Mouse (Mus musculus) fibroblast of lung, adult 2 months (primary cell): ENCODE measurements around the gene Ltb.

Source experiments
- DNase-seq: peaks from one replicate; pipeline ENCODE4 v3.0.0-alpha.2; 2011; ENCODE audit warnings: low read depth

Gene Ltb

DNA sequence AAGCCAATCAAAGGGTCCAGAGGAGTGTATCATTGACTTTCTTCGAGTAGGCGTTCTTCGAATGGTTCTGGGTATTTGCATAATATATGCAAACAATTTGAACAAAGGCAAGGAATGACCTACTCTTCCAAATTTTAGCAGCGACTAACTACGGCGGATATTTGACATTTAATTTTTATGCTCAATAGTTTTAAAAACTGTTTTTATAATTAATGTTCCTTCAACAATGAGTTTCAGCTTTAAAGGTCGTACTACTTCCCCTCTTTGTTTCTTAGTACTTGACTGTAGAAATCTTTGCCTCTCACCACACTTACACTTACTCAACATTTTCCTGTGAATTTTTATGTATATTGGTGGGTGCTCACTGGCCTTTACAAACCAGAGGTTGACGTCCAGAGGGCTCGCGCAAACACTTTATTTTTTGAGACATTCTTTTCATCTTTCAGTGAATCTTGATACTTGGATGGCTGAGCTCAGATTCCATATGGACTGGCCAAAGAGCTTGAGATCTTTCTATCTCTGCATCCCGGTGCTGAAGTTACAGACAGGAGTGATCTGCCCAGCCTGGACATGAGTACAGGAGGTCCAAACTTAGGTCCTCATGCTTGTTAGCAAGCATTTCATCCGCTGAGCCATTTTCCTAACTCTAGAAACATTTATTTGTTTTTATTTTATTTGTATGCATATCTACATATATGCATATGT lies 28.6 kb upstream of the Ltb start:
- no peak for DNase-seq

DNA sequence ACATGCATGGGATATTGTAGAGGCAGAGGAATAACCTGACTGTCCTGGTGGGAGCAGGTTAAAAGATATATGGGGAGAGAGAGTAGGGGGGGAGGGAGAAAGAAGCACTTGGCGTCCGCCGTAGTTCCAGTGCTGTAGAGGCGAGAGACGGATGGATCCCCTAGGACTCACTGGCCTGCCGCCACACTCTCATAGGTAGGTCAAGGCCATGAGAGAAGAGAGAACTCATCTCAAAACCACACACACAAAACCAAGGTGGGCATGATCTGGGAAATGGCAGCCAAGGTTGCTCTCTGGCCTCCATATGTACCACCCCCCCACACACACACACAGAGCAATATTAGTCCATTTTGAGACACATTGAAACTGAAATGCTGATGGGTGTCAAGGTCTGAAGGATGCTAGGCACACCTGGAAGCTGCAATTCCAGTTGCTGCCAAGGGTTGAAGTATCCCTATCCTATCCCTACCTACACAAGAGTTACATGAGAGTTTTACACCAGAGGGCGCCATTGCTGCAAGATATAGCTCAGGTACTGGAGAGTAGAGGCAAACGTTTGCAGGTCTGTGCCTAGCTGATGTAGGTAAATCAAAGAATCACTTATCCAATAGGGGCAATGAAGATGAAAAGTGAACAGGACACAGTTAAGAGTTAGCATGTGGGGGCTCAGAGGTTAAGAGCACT lies 27.7 kb upstream of the Ltb start:
- DNase-seq = no peak

GRCm38 (mm10) chr17:35167794-35168193 lies 26.4 kb upstream of the Ltb start:
- DNase-seq = no peak

DNA sequence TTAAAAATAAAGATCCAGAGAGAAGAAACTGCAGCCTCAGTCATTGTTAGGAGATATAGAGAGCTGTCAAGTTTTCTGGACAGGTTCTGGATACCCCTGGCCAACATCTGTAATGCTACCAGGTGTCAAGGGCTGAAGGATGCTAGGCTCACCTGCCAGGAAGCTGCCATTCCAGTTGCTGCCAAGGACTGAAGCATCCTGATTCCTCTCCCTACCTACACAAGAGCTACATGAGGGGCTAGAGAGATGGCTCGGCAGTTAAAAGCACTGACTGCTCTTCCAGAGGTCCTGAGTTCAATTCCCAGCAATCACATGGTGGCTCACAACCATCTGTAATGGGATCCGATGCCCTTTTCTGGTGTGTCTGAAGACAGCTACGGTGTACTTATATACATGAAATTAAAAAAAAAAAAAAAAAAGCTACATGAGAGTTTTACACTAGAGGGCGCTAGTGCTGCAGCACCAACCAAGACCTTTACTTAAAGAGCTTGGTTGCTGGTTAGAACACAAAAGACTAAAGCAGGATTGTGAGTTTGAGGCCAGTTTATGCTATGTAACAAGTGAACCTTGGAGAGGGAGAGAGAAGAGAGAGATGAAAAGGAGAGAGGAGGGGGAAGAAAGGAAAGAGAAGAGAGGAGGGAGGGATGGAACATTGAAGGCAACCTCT lies 25.6 kb upstream of the Ltb start:
- DNase-seq = no peak

DNA sequence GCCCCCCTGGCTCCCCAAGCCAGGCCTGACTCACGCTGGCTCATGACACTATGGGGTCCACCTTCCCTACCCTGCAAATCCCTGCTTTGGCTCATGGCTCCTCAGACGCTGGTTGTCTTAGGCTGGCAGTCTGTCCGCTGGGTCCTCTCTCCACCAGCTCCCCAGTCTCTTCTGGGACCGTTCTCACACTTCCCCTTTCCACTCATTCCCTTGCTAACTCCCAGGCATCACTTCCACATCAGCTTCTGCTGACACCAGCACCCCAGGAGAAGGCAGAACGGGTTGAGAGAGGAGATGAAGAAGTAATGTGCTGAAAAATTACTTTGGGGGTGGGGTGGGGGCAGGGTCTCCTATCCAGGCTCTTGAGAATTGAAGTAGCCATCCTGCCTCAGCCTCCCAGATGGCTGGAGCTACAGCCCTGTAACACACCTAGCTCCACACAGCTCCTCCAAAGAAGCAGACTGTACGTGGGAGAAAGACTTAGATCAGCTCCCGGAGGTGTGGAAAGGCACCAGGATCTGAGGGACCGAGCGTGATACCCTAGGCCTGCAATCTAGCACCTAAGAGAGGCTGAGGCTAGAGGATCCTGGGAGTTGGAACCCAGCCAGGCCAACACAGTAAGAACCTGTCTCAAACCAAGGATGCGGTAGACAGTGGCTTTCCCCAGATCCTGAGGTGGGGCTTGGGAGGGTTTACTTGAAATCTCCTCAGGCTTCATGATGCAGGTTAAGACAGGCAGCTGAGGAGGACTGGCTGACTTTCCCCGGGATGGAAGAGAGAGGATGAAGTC lies 21.6 kb upstream of the Ltb start:
- DNase-seq = no peak

GRCm38 (mm10) chr17:35173329-35173728 lies 20.9 kb upstream of the Ltb start:
- DNase-seq = no peak

GRCm38 (mm10) chr17:35174201-35174977 lies 19.9 kb upstream of the Ltb start:
- no peak for DNase-seq

DNA sequence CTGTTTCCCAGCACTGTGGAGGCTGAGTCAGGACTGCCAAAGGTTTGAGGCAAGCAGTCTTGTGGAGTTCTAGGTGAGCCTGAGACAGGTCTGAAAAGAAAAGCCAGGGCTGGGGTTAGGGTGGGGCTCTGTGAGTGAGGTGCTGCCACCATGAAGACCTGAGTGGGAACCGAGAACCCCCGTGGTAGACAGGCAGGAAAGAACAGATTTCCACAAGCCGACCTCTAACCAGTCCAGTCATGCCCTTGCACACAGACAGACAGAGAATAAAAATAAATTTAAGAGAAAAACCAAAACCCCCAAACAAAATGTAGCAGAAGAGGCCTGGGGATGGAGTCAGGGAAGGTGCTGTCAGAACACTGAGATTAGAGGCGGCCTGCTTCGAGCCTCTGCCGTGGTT lies 18.9 kb upstream of the Ltb start:
- no peak for DNase-seq

DNA sequence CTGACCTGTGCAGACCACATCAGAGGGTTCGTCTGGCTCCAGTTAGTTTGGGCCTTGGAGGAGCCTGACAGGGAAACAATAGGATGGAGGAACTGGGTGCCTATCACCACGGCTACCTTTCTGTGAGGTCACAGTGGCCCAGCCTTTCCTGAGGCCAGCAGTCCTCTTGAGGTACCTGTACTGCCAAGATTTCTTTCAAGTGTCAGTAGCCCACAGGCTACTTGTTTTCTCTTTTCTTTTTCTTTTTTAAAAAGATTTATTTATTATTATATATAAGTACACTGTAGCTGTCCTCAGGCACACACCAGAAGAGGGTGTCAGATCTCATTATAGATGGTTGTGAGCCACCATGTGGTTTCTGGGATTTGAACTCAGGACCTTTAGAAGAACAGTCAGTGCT lies 18.3 kb upstream of the Ltb start, which contains the start of gene Aif1:
Gene Aif1, minus strand, starts transcription at position 101 of the 400 bp plus-strand sequence.
- no peak for DNase-seq

DNA sequence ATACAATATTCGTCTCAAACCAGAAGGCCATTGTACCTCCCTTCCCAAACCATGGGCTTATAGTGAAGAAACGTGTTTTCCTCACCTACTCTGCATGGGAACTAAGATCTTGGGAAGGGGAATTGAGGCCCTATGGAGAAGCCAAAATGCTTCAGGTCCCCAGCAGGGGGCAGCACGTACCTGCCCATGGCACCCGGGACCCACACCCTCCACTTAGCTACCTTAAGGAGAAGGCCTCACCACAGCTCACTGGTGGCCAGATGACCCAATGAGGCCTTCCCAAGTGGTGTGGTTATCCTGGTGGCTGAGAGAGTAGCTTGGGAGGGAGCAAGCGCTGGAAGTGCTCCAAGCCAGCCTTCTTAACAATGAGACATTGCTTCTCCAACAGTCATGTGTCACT lies 15.7 kb upstream of the Ltb start:
- DNase-seq = no peak

DNA sequence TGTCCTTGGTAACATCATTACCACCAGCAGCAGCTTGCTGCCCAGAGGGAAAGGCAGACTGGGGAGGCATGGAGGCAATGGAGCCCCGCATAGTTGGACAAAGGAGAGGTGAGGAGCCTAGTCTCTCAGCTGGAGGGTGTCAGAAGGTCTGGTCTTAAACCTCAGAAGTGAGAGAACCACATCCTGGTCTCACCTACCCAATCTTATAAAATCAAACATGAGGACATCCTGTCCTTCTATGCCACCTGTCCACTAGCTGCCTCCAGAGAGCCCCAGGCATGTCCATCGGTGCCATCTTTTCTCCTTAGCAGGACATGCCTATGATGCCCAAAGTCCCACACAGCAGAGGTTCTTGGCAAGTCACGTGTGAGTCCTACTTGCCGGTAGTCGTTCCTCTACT lies 14.1 kb upstream of the Ltb start:
- no peak for DNase-seq

DNA sequence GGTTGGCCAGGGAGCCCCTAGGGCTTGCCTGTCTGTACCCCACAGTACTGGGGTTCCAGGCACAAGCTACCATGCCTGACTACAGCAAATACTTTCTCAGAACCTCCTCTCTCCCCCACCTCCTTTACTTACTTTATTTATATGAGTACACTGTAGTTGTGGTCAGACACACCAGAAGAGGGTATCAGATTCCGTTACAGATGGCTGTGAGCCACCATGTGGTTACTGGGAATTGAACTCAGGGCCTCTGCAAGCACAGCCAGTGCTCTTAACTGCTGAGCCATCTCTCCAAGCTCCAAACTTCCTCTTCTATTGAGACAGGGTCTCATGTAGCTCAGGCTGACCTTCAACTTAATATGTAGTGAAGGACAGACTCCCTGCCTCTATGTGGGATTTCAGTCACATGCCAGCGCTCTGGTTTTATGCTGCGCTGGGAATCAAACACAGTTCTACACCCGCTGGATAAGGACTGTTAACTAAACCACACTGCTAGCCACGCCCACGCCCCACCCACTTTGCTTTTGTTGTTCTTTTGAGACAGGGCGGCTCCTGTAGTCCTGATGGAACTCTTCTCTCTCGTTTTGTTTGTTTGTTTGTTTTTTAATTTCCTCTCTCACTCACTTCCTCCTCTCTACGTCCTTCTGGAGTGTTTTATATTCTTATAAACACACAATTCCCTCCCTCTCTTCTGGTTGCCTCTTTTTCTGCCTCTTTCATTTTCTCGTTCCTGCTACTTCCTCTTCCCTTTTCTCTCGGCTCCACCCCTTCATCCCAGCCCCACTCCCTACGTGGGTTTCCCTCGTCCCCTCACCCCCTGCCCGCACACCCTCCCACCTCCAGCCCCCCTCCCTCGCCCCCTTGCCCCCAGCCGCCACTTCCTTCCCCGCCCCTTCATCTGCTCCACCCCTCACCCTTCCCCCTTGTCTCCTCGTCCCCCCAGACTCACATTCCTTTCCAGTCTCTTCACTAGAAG lies 8.3 kb upstream of the Ltb start:
- DNase-seq = no peak

DNA sequence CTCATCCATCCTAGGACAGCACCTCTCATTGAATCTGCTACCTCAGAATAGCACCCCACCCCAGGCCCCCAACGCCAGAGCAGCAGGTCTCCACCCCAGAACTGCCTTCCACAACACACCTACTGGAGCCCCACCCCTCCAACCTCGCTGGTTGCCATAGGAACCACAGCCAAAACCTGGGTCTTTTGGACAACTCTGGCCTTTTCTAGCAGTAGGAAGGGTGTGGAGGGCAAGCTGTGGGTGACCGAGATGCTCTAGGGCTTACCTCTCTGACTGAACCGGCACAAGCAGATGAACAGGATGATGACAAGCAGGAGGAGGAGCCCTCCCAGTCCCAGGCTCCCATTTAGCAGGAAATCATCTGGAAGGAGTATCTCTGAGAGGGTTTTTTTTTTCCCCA lies 7.6 kb upstream of the Ltb start:
- DNase-seq = no peak

- DNase-seq = no peak
Observed at GRCm38 (mm10) chr17:35187345-35187744, 6.9 kb upstream of the Ltb start.

DNA sequence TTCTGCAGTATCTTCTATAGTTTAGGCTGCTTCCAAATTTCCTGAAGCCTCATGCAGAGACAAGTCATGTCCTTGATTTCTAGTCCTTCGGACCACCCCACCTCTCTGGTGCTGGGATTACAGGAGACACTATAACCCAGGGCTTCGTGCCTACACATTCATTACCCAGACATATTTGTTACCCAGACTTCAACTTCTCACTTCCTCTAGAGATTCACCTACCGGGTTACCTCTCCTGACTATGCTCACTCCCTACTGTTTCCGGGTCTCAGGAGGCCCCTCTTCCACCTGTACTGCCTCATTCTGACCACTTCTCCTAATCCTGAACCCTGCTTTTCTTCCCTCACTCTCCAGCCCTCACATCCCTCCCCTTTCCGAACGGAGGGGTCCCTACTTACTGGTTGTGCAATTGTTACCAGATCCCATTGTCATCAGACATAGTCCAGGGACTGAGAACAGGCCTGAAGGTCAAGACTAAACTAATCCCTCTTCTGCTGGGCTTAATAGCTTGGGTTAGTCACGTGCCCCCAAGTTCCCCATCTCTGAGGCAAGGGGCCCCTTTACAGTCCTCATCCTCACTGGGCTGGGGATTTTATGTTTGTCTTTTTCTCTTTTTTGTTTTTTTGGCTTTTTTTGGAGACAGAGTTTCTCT lies 6.2 kb upstream of the Ltb start, which contains the start of gene Lst1:
Gene Lst1, minus strand, starts transcription at position 481 of the 652 bp plus-strand sequence.
- no peak for DNase-seq

- no peak for DNase-seq
Observed at GRCm38 (mm10) chr17:35189186-35189585, 5.1 kb upstream of the Ltb start.

DNA sequence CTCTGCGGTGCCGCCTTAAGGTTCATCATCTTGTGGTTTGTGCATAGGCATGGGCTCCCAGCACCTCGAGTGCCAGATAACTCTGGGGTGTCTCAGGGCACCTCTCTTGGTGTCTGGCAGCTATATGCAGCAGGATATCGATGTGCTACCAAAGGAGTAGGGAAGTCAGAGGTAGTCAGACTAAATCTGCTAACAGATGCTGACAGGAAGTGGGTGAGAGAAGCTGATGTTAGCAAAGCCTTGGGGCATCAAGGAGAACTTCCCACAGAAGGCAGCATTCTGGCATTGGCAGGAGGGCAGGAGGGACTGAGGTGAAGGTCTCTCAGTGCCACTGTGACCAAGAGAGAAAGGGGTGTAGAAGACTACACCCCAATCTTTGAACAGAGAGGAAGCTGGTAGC lies 4.1 kb upstream of the Ltb start:
- no peak for DNase-seq

- DNase-seq = no peak
Observed at GRCm38 (mm10) chr17:35191723-35192122, 2.5 kb upstream of the Ltb start.

DNA sequence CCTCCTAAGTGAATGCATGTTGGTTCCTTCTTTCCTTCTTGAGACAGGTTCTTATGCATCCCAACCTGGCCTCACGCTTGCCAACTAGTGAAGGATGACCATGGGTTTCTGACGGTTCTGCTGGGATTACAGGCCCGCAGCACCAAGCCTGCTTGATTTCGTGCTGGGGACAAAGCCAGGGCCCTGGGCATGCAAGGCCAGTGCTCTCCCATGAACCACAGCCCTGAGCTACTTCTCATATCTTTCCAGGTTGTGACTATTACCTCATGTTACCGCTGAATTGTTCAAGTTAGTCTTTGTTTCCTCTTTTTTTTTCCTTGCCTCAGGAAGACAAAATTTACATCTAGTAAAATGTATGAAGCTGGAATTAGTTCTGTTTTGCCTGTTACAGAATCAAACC lies 1.3 kb upstream of the Ltb start:
- no peak for DNase-seq
